Mouse (Mus musculus) lung, embryonic 14.5 days (tissue): ENCODE results near the gene Nfx1. TPM values are rescaled to one million over a fixed set of nuclear protein-coding genes. Genes with fewer than 3 reads are reported as not detected.

Experiments used
- ATAC-seq: fragments of 200-750 bp; cut with Nextera tagmentation; 2 replicates; pipeline ENCODE4 v1.8.0; 2017; ENCODE audit warnings: mild to moderate bottlenecking, moderate TSS enrichment, moderate library complexity; ENCODE audit not compliant: insufficient read depth
- DNase-seq: peaks from one replicate; pipeline ENCODE4 v3.0.0-alpha.2; 2015
- H3K27ac ChIP-seq: fragments of 300-500 bp; sonication (generic); 2 replicates; pipeline ENCODE4 v1.5.1; 2014; ENCODE audit warnings: low read depth, mild to moderate bottlenecking, moderate library complexity
- H3K27me3 ChIP-seq: fragments of 300-500 bp; sonication (generic); 2 replicates; pipeline ENCODE4 v1.6.1; 2014; ENCODE audit warnings: low read length, control low read depth; ENCODE audit not compliant: insufficient read depth
- H3K36me3 ChIP-seq: fragments of 300-500 bp; sonication (generic); 2 replicates; pipeline ENCODE4 v1.6.1; 2014; ENCODE audit warnings: control low read depth; ENCODE audit not compliant: insufficient read depth
- H3K4me1 ChIP-seq: fragments of 300-500 bp; sonication (generic); 2 replicates; pipeline ENCODE4 v1.6.1; 2014; ENCODE audit warnings: antibody characterized with exemption, control low read depth; ENCODE audit not compliant: insufficient read depth
- H3K4me2 ChIP-seq: fragments of 300-500 bp; sonication (generic); 2 replicates; pipeline ENCODE4 v1.6.1; 2014; ENCODE audit warnings: mild to moderate bottlenecking
- H3K4me3 ChIP-seq: fragments of 300-500 bp; sonication (generic); 2 replicates; pipeline ENCODE4 v1.5.1; 2014; ENCODE audit warnings: low read depth, low read length
- H3K9ac ChIP-seq: fragments of 300-500 bp; sonication (generic); 2 replicates; pipeline ENCODE4 v1.6.1; 2014
- H3K9me3 ChIP-seq: fragments of 300-500 bp; sonication (generic); 2 replicates; pipeline ENCODE4 v1.6.1; 2016; ENCODE audit warnings: low read depth, low read length, control low read depth
- CTCF ChIP-seq: IDR thresholded peaks from 2 replicates; pipeline ENCODE4 v1.5.1; 2016; ENCODE audit warnings: antibody characterized with exemption, low read depth
- WGBS: fragments of 180-500 bp; shearing (Covaris S2); extraction: QIAGEN DNeasy Blood & Tissue Kit; methylation state at CpG from one replicate; pipeline ENCODE4 v1.1.7; 2014; 5-methylcytosine and 5-hydroxymethylcytosine counted together
- polyA plus RNA-seq: library from polyadenylated mRNA; unstranded; fragments of >200 nt; fragmentation: Nextera tagmentation; extraction: Ambion mirVana; gene quantifications from 2 replicates; pipeline ENCODE4 v1.2.1, GENCODE M21; 2014

Nfx1 gene
- polyA plus RNA-seq, 1 experiment from 2014 or later: 95.7 TPM

DNA sequence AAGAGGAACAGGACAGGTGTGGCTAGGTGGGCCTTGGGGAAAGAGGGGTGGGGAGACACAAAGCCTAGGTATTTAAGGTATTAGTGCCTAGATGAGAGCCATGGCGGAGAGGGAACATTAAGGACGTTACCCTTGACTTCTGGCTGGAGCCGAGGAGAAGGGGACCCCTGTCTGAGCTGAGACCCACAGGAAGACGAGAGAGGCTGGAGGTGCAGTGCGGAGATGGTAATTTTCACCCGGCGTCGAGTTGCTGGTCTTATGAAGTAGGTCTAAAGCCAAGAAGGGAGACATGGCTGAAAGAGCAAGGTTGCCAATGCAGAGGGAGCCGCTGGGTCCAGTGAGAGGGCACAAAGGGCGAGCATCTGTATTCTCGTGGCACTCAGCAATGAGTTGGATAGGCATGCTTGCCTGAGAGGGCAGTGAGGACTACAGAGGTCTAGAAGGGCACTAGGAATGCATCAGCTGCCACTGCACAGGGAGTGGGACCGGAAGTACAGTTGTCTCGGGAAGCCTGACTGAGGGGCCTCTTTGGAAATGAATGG is 75.6 kb downstream of the Nfx1 start:
- H3K4me1 ChIP-seq: no peaks in the 10 kb centered on the region
- no peaks in the 10 kb centered on the region for H3K27me3 ChIP-seq
- no peak overlapping the region for H3K27ac ChIP-seq
- no peak for ATAC-seq
- H3K4me2 ChIP-seq: no peak overlapping the region
- H3K9me3 ChIP-seq: no peaks in the 10 kb centered on the region
- no peak overlapping the region for H3K4me3 ChIP-seq
- WGBS: 75% methylated on average over 13 of the region's 13 CpGs
- no peak for DNase-seq
- H3K36me3 ChIP-seq: no peaks in the 10 kb centered on the region
- TF ChIP-seq CTCF: no peak
- no peak overlapping the region for H3K9ac ChIP-seq

DNA sequence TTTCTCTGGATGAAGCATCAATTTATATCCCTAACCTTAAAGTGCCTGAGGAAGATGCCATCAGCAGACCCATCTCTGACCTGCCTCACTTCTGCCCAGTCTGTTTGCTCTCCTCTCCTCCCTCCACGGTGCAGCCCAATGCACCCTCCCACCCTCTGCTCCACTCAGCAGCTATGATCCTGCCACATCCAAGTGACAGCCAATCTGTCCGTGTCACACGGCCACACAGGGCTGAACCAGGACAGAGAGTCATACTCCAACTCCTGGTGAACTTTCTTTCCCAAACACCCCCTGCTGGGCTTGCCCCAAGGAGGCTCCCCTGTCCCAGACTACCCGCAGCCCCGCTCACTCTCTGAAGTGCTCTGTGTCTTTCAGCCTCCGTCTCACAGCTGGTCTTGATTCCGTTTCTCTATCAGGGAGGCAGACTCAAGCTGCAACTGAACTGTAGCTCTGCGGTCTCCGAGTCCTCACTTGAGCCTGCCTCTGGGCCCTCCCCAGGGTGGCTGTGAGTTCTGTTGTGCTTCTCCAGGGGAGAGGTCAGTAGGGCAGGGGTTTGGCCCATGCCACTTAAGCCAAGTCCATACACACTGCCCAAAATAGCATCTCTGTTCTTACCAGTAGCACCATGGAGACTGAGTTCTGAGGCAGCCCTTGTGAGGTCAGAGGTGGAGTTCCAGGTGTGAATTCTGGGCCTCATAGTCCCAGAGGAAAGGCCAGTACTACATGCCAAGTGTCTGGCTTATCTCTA is 77.0 kb downstream of the Nfx1 start, which contains the start of gene Aqp7:
Gene Aqp7 (minus strand): TSS at position 616 of the 748 bp plus-strand sequence.
- no peak within 1 kb of the TSS for H3K4me2 ChIP-seq
- H3K4me3 ChIP-seq: no peak within 1 kb of the TSS
- no peaks in the 10 kb centered on the region for H3K9me3 ChIP-seq
- TF ChIP-seq CTCF: no peak
- no peak for DNase-seq
- no peaks in the 10 kb centered on the region for H3K4me1 ChIP-seq
- H3K9ac ChIP-seq: no peak within 1 kb of the TSS
- no peaks in the 10 kb centered on the region for H3K27me3 ChIP-seq
- ATAC-seq: no peak
- no peaks in the 10 kb centered on the region for H3K36me3 ChIP-seq
- WGBS: 20% methylated on average over 9 of the region's 9 CpGs
- H3K27ac ChIP-seq: no peak within 1 kb of the TSS

GRCm38 (mm10) chr4:41048926-41049325 is 78.2 kb downstream of the Nfx1 start:
- no peak for ATAC-seq
- DNase-seq: no peak
- no peak overlapping the region for H3K27ac ChIP-seq
- no peaks in the 10 kb centered on the region for H3K9me3 ChIP-seq
- no peak for TF ChIP-seq CTCF
- H3K36me3 ChIP-seq: no peaks in the 10 kb centered on the region
- no peak overlapping the region for H3K9ac ChIP-seq
- no peak overlapping the region for H3K4me3 ChIP-seq
- H3K4me1 ChIP-seq: no peaks in the 10 kb centered on the region
- WGBS: 43% methylated on average over 2 of the region's 2 CpGs
- no peaks in the 10 kb centered on the region for H3K27me3 ChIP-seq
- no peak overlapping the region for H3K4me2 ChIP-seq

- Histone ChIP-seq H3K4me1 (peaks cover 8% of the 10 kb centered on the region; the same call in 1 of the 2 replicates), H3K9me3 (no peaks in the 10 kb centered on the region), H3K9ac (peak overlapping the region; percentile 21; the same call in 1 of the 2 replicates), H3K36me3 (no peaks in the 10 kb centered on the region), H3K4me3 (no peak overlapping the region), H3K4me2 (peak overlapping the region; percentile 43), H3K27me3 (no peaks in the 10 kb centered on the region), H3K27ac (no peak overlapping the region)
- TF ChIP-seq CTCF: peak; percentile 89
- peak; percentile 68 for ATAC-seq
- 30% methylated on average over 16 of the region's 16 CpGs for WGBS
- peak; percentile 98 for DNase-seq
Measured at GRCm38 (mm10) chr4:41050726-41051675, 80.3 kb downstream of the Nfx1 start.

- Histone ChIP-seq H3K27me3 (no peaks in the 10 kb centered on the region), H3K4me3 (no peak overlapping the region), H3K9me3 (no peaks in the 10 kb centered on the region), H3K4me1 (peaks cover 8% of the 10 kb centered on the region; the same call in 1 of the 2 replicates), H3K4me2 (no peak overlapping the region), H3K27ac (no peak overlapping the region), H3K36me3 (no peaks in the 10 kb centered on the region), H3K9ac (no peak overlapping the region)
- WGBS: 82% methylated on average over 7 of the region's 7 CpGs
- no peak for TF ChIP-seq CTCF
- DNase-seq: no peak
- ATAC-seq: no peak
Measured at GRCm38 (mm10) chr4:41051781-41052180, 81.1 kb downstream of the Nfx1 start.

DNA sequence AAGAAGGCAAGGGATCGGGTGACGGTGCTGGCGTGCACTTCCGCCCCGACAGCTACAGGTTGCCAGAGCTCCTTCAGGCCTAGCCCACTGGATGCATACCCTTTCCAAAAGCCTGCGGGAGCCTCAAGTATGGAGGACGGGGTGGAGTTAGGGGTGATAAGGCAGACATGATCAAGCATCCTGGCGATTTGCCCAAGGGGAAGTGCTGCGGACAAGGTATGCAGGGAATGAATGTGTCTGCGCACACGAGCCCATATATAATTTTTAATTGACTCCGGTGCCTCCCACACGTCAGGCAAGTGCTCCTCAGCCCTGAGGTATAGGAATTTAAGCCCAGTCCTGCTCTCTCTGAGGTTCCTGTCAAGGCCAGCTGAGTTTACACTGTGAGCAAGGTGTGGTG is 84.4 kb downstream of the Nfx1 start:
- 24% methylated on average over 13 of the region's 13 CpGs for WGBS
- DNase-seq: peak; percentile 82
- no peak overlapping the region; the same call in 1 of the 2 replicates for H3K9ac ChIP-seq

More for the DNA sequence above, 84.4 kb downstream of the Nfx1 start:
- peak overlapping the region; percentile 65; the same call in 1 of the 2 replicates for H3K27ac ChIP-seq
- H3K4me2 ChIP-seq: peak overlapping the region; percentile 44
- no peaks in the 10 kb centered on the region for H3K36me3 ChIP-seq
- peak; percentile 71 for ATAC-seq
- H3K4me3 ChIP-seq: no peak overlapping the region
- peaks cover 8% of the 10 kb centered on the region; the same call in 1 of the 2 replicates for H3K4me1 ChIP-seq
- H3K27me3 ChIP-seq: no peaks in the 10 kb centered on the region
- H3K9me3 ChIP-seq: no peaks in the 10 kb centered on the region
- TF ChIP-seq CTCF: no peak
